Mouse (Mus musculus) E14TG2a.4 (cell line): ENCODE measurements around the gene E2f4.

Experiments used
- H3K27me3 ChIP-seq: 2 replicates; pipeline ENCODE4 v1.6.1; 2014; ENCODE audit warnings: low read length, control low read depth; ENCODE audit not compliant: insufficient read depth
- H3K36me3 ChIP-seq: 2 replicates; pipeline ENCODE4 v1.6.1; 2014; ENCODE audit warnings: low read length, control low read depth; ENCODE audit not compliant: insufficient read depth
- H3K4me1 ChIP-seq: replicated peaks from 2 replicates; pipeline ENCODE4 v1.6.1; 2014; ENCODE audit warnings: low read depth, low read length, control low read depth
- H3K4me3 ChIP-seq: replicated peaks from 2 replicates; pipeline ENCODE4 v1.5.1; 2014; ENCODE audit warnings: mild to moderate bottlenecking, low read length
- H3K9me3 ChIP-seq: 2 replicates; pipeline ENCODE4 v1.6.1; 2014; ENCODE audit warnings: low read length, control low read depth
- CTCF ChIP-seq: conservative IDR thresholded peaks from 2 replicates; pipeline ENCODE4 v1.5.1; 2014; ENCODE audit warnings: low read length
- NANOG ChIP-seq: IDR thresholded peaks from 2 replicates; pipeline ENCODE4 v1.6.1; 2014; ENCODE audit warnings: borderline replicate concordance, low read length, mixed read lengths
- POU5F1 ChIP-seq: IDR thresholded peaks from 2 replicates; pipeline ENCODE4 v1.6.1; 2014; ENCODE audit warnings: low read length, borderline replicate concordance

The E2f4 gene

GRCm38 (mm10) chr8:105295895-105296573 is 1.4 kb upstream of the E2f4 start, which contains the start of gene Exoc3l:
TSS of gene Exoc3l (minus strand) at chr8:105296101.
- Histone ChIP-seq H3K9me3 (no peaks in the 10 kb centered on the region), H3K36me3 (peaks cover 30% of the 10 kb centered on the region), H3K4me1 (peaks cover 82% of the 10 kb centered on the region), H3K4me3 (peak within 1 kb of the TSS; percentile 100), H3K27me3 (peaks cover 14% of the 10 kb centered on the region)
- TF ChIP-seq POU5F1 (no peak), CTCF (no peak), NANOG (no peak)

- peak overlapping the region; percentile 100 for H3K4me3 ChIP-seq
- TF ChIP-seq POU5F1 (no peak), CTCF (no peak), NANOG (no peak)
- H3K27me3 ChIP-seq, result no peaks in the 10 kb centered on the region; the same call in 1 of the 2 replicates
- peaks cover 89% of the 10 kb centered on the region for H3K4me1 ChIP-seq
- no peaks in the 10 kb centered on the region for H3K9me3 ChIP-seq
- peaks cover 55% of the 10 kb centered on the region for H3K36me3 ChIP-seq
Measured at GRCm38 (mm10) chr8:105298351-105299252, 1.1 kb downstream of the E2f4 start.

GRCm38 (mm10) chr8:105299962-105300361 is 2.5 kb downstream of the E2f4 start:
- Histone ChIP-seq H3K4me3 (peak overlapping the region; percentile 35), H3K36me3 (peaks cover 69% of the 10 kb centered on the region), H3K4me1 (peaks cover 90% of the 10 kb centered on the region), H3K9me3 (no peaks in the 10 kb centered on the region), H3K27me3 (no peaks in the 10 kb centered on the region)
- TF ChIP-seq NANOG, result no peak
- TF ChIP-seq CTCF, result no peak
- TF ChIP-seq POU5F1, result no peak

- Histone ChIP-seq H3K4me1 (peaks cover 82% of the 10 kb centered on the region), H3K9me3 (no peaks in the 10 kb centered on the region), H3K36me3 (peaks cover 90% of the 10 kb centered on the region), H3K27me3 (no peaks in the 10 kb centered on the region), H3K4me3 (no peak overlapping the region)
- no peak for TF ChIP-seq NANOG
- no peak for TF ChIP-seq POU5F1
- no peak for TF ChIP-seq CTCF
Measured at GRCm38 (mm10) chr8:105303396-105303795, 5.9 kb downstream of the E2f4 start.

- H3K4me3 ChIP-seq, result no peak overlapping the region
- H3K9me3 ChIP-seq, result no peaks in the 10 kb centered on the region
- H3K27me3 ChIP-seq, result no peaks in the 10 kb centered on the region
- peaks cover 90% of the 10 kb centered on the region for H3K36me3 ChIP-seq
- peaks cover 80% of the 10 kb centered on the region for H3K4me1 ChIP-seq
- TF ChIP-seq POU5F1 (no peak), NANOG (no peak), CTCF (no peak)
Measured at GRCm38 (mm10) chr8:105303874-105304273, 6.4 kb downstream of the E2f4 start.

GRCm38 (mm10) chr8:105304325-105305210 is 7.1 kb downstream of the E2f4 start:
- no peaks in the 10 kb centered on the region for H3K9me3 ChIP-seq
- peaks cover 76% of the 10 kb centered on the region for H3K4me1 ChIP-seq
- peak overlapping the region; percentile 71; the same call in 1 of the 2 replicates for H3K4me3 ChIP-seq
- TF ChIP-seq CTCF, result no peak
- no peak for TF ChIP-seq POU5F1
- TF ChIP-seq NANOG, result no peak
- H3K36me3 ChIP-seq, result peaks cover 89% of the 10 kb centered on the region
- H3K27me3 ChIP-seq, result no peaks in the 10 kb centered on the region

- peak within 1 kb of the TSS; percentile 71 for H3K4me3 ChIP-seq
- H3K36me3 ChIP-seq, result peaks cover 89% of the 10 kb centered on the region
- H3K4me1 ChIP-seq, result peaks cover 67% of the 10 kb centered on the region
- TF ChIP-seq CTCF, result no peak
- no peak for TF ChIP-seq NANOG
- no peak for TF ChIP-seq POU5F1
- H3K27me3 ChIP-seq, result no peaks in the 10 kb centered on the region
- no peaks in the 10 kb centered on the region for H3K9me3 ChIP-seq
Measured at GRCm38 (mm10) chr8:105305211-105306145, 8.0 kb downstream of the E2f4 start, which contains the start of gene Elmo3. TSS of gene Elmo3 (plus strand) at chr8:105305601.
